Mouse (Mus musculus): ENCODE results near the gene Gm17949. TPM values are rescaled to one million over a fixed set of nuclear protein-coding genes. Genes with fewer than 3 reads are reported as not detected.

Gm17949 gene
- 0.15 and 0.20 TPM in 2 replicates for polyA plus RNA-seq (2014; fragmentation: Nextera tagmentation; extraction: Ambion mirVana)

- under 1% methylated on average over 51 of the region's 51 CpGs for WGBS
- Histone ChIP-seq H3K4me1 (replicated peaks; ENCODE audit: control insufficient read depth, insufficient read depth, low read length) (peaks cover 11% of the 10 kb centered on the region; the same call in 1 of the 2 replicates), H3K27me3 (replicated peaks; ENCODE audit: control insufficient read depth, insufficient read depth, low read length) (no peaks in the 10 kb centered on the region), H3K4me2 (ENCODE audit: low read length) (peak within 1 kb of the TSS; percentile 96), H3K27ac (ENCODE audit: low read depth) (peak within 1 kb of the TSS; percentile 93), H3K9ac (ENCODE audit: low read length) (peak within 1 kb of the TSS; percentile 77), H3K4me3 (ENCODE audit: low read depth, low read length) (peak within 1 kb of the TSS; percentile 65), H3K9me3 (ENCODE audit: control insufficient read depth, low read length) (no peaks in the 10 kb centered on the region), H3K36me3 (ENCODE audit: control insufficient read depth, insufficient read depth, low read length) (peaks cover 29% of the 10 kb centered on the region)
- ATAC-seq (replicated peaks; ENCODE audit: low FRiP score, low TSS enrichment, low read depth) (peak; percentile 95), DNase-seq (ENCODE audit: low spot score) (peak; percentile 99)
These were observed at the start of gene Gm17949, which contains the start of gene Gtf2f1 for GRCm38 (mm10) chr17:57011236-57012141. Gene Gm17949, plus strand, starts transcription at chr17:57011469. Gene Gtf2f1, minus strand, starts transcription at chr17:57011288.

DNA sequence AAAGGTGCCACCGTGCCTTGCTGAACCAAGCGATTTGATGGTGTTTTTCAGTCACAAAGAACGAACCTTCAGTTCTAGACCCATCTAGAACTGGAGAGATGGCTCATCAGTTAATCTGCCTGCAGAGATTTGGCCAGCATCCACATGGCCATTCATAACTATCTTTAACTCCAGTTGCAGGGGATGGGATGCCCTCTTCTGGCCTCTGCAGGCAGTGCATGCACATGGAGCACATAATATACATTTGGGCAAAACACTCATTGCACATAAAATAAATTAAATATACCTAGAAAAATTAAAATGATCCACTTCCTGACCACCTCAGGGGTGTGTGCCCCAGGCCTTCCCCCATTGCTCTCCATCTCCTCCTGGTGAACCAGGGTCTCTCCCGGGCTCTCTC is 49.4 kb upstream of the Gm17949 start:
- Histone ChIP-seq H3K27ac (ENCODE audit: low read depth) (no peak overlapping the region), H3K36me3 (ENCODE audit: control insufficient read depth, insufficient read depth, low read length) (no peaks in the 10 kb centered on the region), H3K4me2 (ENCODE audit: low read length) (no peak overlapping the region), H3K9me3 (ENCODE audit: control insufficient read depth, low read length) (no peaks in the 10 kb centered on the region), H3K9ac (ENCODE audit: low read length) (no peak overlapping the region), H3K4me1 (replicated peaks; ENCODE audit: control insufficient read depth, insufficient read depth, low read length) (no peaks in the 10 kb centered on the region), H3K4me3 (ENCODE audit: low read depth, low read length) (no peak overlapping the region), H3K27me3 (replicated peaks; ENCODE audit: control insufficient read depth, insufficient read depth, low read length) (no peaks in the 10 kb centered on the region)
- peak; percentile 36 for DNase-seq (ENCODE audit: low spot score)
- no peak for ATAC-seq (replicated peaks; ENCODE audit: low FRiP score, low TSS enrichment, low read depth)
- 88% methylated on average over 4 of the region's 4 CpGs for WGBS

GRCm38 (mm10) chr17:56962642-56963405 is 48.4 kb upstream of the Gm17949 start:
- no peaks in the 10 kb centered on the region for H3K4me1 ChIP-seq (replicated peaks; ENCODE audit: control insufficient read depth, insufficient read depth, low read length)
- H3K4me2 ChIP-seq (ENCODE audit: low read length): no peak overlapping the region
- H3K27ac ChIP-seq (ENCODE audit: low read depth): no peak overlapping the region
- no peaks in the 10 kb centered on the region for H3K36me3 ChIP-seq (ENCODE audit: control insufficient read depth, insufficient read depth, low read length)
- 74% methylated on average over 5 of the region's 5 CpGs for WGBS
- DNase-seq (ENCODE audit: low spot score) (peak; percentile 41), ATAC-seq (replicated peaks; ENCODE audit: low FRiP score, low TSS enrichment, low read depth) (no peak)
- no peaks in the 10 kb centered on the region for H3K9me3 ChIP-seq (ENCODE audit: control insufficient read depth, low read length)
- H3K4me3 ChIP-seq (ENCODE audit: low read depth, low read length): no peak overlapping the region
- no peak overlapping the region for H3K9ac ChIP-seq (ENCODE audit: low read length)
- H3K27me3 ChIP-seq (replicated peaks; ENCODE audit: control insufficient read depth, insufficient read depth, low read length): no peaks in the 10 kb centered on the region

GRCm38 (mm10) chr17:56963646-56964045 is 47.6 kb upstream of the Gm17949 start:
- DNase-seq (ENCODE audit: low spot score): peak; percentile 20
- no peaks in the 10 kb centered on the region for H3K9me3 ChIP-seq (ENCODE audit: control insufficient read depth, low read length)
- no peaks in the 10 kb centered on the region for H3K36me3 ChIP-seq (ENCODE audit: control insufficient read depth, insufficient read depth, low read length)
- no peaks in the 10 kb centered on the region for H3K27me3 ChIP-seq (replicated peaks; ENCODE audit: control insufficient read depth, insufficient read depth, low read length)
- WGBS: 69% methylated on average over 6 of the region's 6 CpGs
- no peak overlapping the region for H3K27ac ChIP-seq (ENCODE audit: low read depth)
- H3K9ac ChIP-seq (ENCODE audit: low read length): no peak overlapping the region
- H3K4me1 ChIP-seq (replicated peaks; ENCODE audit: control insufficient read depth, insufficient read depth, low read length): no peaks in the 10 kb centered on the region
- no peak for ATAC-seq (replicated peaks; ENCODE audit: low FRiP score, low TSS enrichment, low read depth)
- no peak overlapping the region for H3K4me2 ChIP-seq (ENCODE audit: low read length)
- no peak overlapping the region for H3K4me3 ChIP-seq (ENCODE audit: low read depth, low read length)

- Histone ChIP-seq H3K27ac (ENCODE audit: low read depth) (no peak overlapping the region), H3K27me3 (replicated peaks; ENCODE audit: control insufficient read depth, insufficient read depth, low read length) (no peaks in the 10 kb centered on the region), H3K9ac (ENCODE audit: low read length) (no peak overlapping the region), H3K9me3 (ENCODE audit: control insufficient read depth, low read length) (no peaks in the 10 kb centered on the region), H3K4me3 (ENCODE audit: low read depth, low read length) (no peak overlapping the region), H3K36me3 (ENCODE audit: control insufficient read depth, insufficient read depth, low read length) (no peaks in the 10 kb centered on the region), H3K4me1 (replicated peaks; ENCODE audit: control insufficient read depth, insufficient read depth, low read length) (no peaks in the 10 kb centered on the region), H3K4me2 (ENCODE audit: low read length) (no peak overlapping the region)
- DNase-seq (ENCODE audit: low spot score) (no peak), ATAC-seq (replicated peaks; ENCODE audit: low FRiP score, low TSS enrichment, low read depth) (no peak)
- WGBS: 48% methylated on average over 3 of the region's 3 CpGs
These were observed 41.9 kb upstream of the Gm17949 start for GRCm38 (mm10) chr17:56969321-56969720.

- Histone ChIP-seq H3K9me3 (ENCODE audit: control insufficient read depth, low read length) (no peaks in the 10 kb centered on the region), H3K27ac (ENCODE audit: low read depth) (no peak overlapping the region), H3K36me3 (ENCODE audit: control insufficient read depth, insufficient read depth, low read length) (no peaks in the 10 kb centered on the region), H3K4me1 (replicated peaks; ENCODE audit: control insufficient read depth, insufficient read depth, low read length) (no peaks in the 10 kb centered on the region), H3K4me3 (ENCODE audit: low read depth, low read length) (no peak overlapping the region), H3K27me3 (replicated peaks; ENCODE audit: control insufficient read depth, insufficient read depth, low read length) (no peaks in the 10 kb centered on the region), H3K9ac (ENCODE audit: low read length) (no peak overlapping the region), H3K4me2 (ENCODE audit: low read length) (no peak overlapping the region)
- DNase-seq (ENCODE audit: low spot score) (peak; percentile 29), ATAC-seq (replicated peaks; ENCODE audit: low FRiP score, low TSS enrichment, low read depth) (no peak)
- WGBS: 69% methylated on average over 5 of the region's 5 CpGs
These were observed 41.2 kb upstream of the Gm17949 start for GRCm38 (mm10) chr17:56970081-56970480.

GRCm38 (mm10) chr17:56973956-56974707 is 37.1 kb upstream of the Gm17949 start:
- no peak overlapping the region for H3K4me2 ChIP-seq (ENCODE audit: low read length)
- no peaks in the 10 kb centered on the region for H3K27me3 ChIP-seq (replicated peaks; ENCODE audit: control insufficient read depth, insufficient read depth, low read length)
- H3K4me3 ChIP-seq (ENCODE audit: low read depth, low read length): no peak overlapping the region
- no peak overlapping the region for H3K9ac ChIP-seq (ENCODE audit: low read length)
- no peaks in the 10 kb centered on the region for H3K36me3 ChIP-seq (ENCODE audit: control insufficient read depth, insufficient read depth, low read length)
- 56% methylated on average over 12 of the region's 14 CpGs for WGBS
- H3K9me3 ChIP-seq (ENCODE audit: control insufficient read depth, low read length): no peaks in the 10 kb centered on the region
- ATAC-seq (replicated peaks; ENCODE audit: low FRiP score, low TSS enrichment, low read depth) (no peak), DNase-seq (ENCODE audit: low spot score) (no peak)
- no peak overlapping the region for H3K27ac ChIP-seq (ENCODE audit: low read depth)
- H3K4me1 ChIP-seq (replicated peaks; ENCODE audit: control insufficient read depth, insufficient read depth, low read length): no peaks in the 10 kb centered on the region

DNA sequence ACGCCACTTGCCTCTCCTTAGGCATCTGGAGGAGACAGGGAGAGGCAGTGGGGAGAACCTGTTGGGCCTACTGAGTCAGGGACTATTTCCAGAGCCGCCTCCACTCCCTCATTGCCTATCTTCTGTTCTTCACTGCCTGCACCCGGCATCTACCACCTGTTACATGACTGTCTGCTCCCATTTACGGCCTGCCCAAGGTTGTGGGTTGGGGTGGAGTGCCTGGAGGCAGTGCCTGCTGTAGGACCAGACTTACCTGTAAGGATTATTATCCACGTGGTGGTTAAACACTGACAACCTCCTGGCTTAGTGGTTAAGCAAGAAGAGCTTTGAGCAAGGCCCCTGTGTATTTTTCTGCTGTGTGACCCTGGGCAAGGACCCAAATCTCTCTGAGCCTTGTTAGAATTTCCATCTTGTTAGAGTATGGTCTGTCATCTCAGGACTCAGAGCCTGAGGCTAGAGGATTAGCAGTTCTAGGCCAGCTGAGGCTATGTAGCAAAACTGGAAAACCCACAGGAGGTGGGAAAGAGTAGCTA is 36.5 kb upstream of the Gm17949 start:
- DNase-seq (ENCODE audit: low spot score) (peak; percentile 46), ATAC-seq (replicated peaks; ENCODE audit: low FRiP score, low TSS enrichment, low read depth) (no peak)
- WGBS: 74% methylated on average over 5 of the region's 5 CpGs
- H3K9ac ChIP-seq (ENCODE audit: low read length): no peak overlapping the region
- no peaks in the 10 kb centered on the region for H3K36me3 ChIP-seq (ENCODE audit: control insufficient read depth, insufficient read depth, low read length)
- no peak overlapping the region for H3K27ac ChIP-seq (ENCODE audit: low read depth)
- H3K4me2 ChIP-seq (ENCODE audit: low read length): no peak overlapping the region
- no peak overlapping the region for H3K4me3 ChIP-seq (ENCODE audit: low read depth, low read length)
- no peaks in the 10 kb centered on the region for H3K27me3 ChIP-seq (replicated peaks; ENCODE audit: control insufficient read depth, insufficient read depth, low read length)
- H3K4me1 ChIP-seq (replicated peaks; ENCODE audit: control insufficient read depth, insufficient read depth, low read length): no peaks in the 10 kb centered on the region
- H3K9me3 ChIP-seq (ENCODE audit: control insufficient read depth, low read length): no peaks in the 10 kb centered on the region

Measured in intestine, embryonic 14.5 days (tissue).